Mouse (Mus musculus): ENCODE results near the gene Dnmt3l. TPM values are rescaled to one million over a fixed set of nuclear protein-coding genes. Genes with fewer than 3 reads are reported as not detected.

Gene Dnmt3l
- polyA plus RNA-seq, 1 experiment from 2014 or later: not detected

DNA sequence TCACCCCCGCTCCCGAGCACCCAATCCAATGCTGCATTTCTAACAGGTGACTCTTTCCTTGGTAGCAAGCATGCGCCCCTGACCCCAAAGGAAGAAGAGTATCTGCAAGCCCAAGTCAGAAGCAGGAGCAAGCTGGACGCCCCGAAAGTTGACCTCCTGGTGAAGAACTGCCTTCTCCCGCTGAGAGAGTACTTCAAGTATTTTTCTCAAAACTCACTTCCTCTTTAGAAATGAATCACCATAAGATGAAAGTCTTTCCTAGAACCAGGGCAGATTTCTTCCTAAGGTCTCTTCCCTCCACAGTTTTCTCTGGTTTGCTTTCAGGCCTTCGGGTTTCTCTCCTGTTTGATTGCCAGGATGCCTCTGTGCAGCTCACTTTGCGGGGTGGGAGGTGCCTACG, 21.4 kb downstream of the Dnmt3l start:
- no peak overlapping the region for H3K9ac ChIP-seq (ENCODE audit: low read depth, low read length)
- H3K4me3 ChIP-seq (ENCODE audit: low read depth, low read length): no peak overlapping the region
- no peaks in the 10 kb centered on the region for H3K4me1 ChIP-seq (ENCODE audit: control insufficient read depth, insufficient read depth, low read length)
- ATAC-seq (replicated peaks; ENCODE audit: insufficient number of reproducible peaks, low FRiP score, low TSS enrichment): no peak
- H3K9me3 ChIP-seq (replicated peaks; ENCODE audit: control insufficient read depth, low read length): no peaks in the 10 kb centered on the region
- no peaks in the 10 kb centered on the region for H3K36me3 ChIP-seq (ENCODE audit: control insufficient read depth, insufficient read depth, low read length)
- H3K27ac ChIP-seq (ENCODE audit: low read depth, low read length): no peak overlapping the region
- no peak overlapping the region for H3K4me2 ChIP-seq
- 84% methylated on average over 9 of the region's 9 CpGs for WGBS (ENCODE audit: insufficient replicate concordance)
- peaks cover 4% of the 10 kb centered on the region; the same call in 1 of the 2 replicates for H3K27me3 ChIP-seq (ENCODE audit: control insufficient read depth, insufficient read depth, low read length)

DNA sequence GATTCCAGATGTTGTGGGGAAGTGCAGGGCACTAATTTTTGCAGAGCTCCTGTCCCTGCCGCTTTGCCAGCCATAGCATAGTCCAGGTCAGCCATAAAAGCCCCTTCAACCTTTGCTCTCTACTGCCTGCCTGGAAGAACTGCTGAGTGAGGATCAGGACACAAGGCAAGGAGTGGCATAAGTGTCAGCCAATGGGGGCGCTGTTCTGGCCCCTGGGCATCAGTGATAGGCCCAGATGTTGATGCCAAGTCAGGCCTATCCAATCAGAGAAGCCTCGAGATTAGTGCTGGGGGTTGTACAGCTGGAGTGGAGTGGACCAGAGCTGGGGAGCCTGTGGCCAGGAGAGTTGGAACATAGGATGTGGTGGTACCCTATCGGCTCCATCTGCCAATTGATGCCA, 25.5 kb downstream of the Dnmt3l start:
- no peaks in the 10 kb centered on the region for H3K4me1 ChIP-seq (ENCODE audit: control insufficient read depth, insufficient read depth, low read length)
- no peak overlapping the region for H3K4me2 ChIP-seq
- no peak overlapping the region for H3K4me3 ChIP-seq (ENCODE audit: low read depth, low read length)
- no peaks in the 10 kb centered on the region for H3K9me3 ChIP-seq (replicated peaks; ENCODE audit: control insufficient read depth, low read length)
- no peak overlapping the region for H3K27ac ChIP-seq (ENCODE audit: low read depth, low read length)
- peaks cover 12% of the 10 kb centered on the region for H3K27me3 ChIP-seq (ENCODE audit: control insufficient read depth, insufficient read depth, low read length)
- H3K9ac ChIP-seq (ENCODE audit: low read depth, low read length): no peak overlapping the region
- 27% methylated on average over 4 of the region's 4 CpGs for WGBS (ENCODE audit: insufficient replicate concordance)
- H3K36me3 ChIP-seq (ENCODE audit: control insufficient read depth, insufficient read depth, low read length): no peaks in the 10 kb centered on the region
- no peak for ATAC-seq (replicated peaks; ENCODE audit: insufficient number of reproducible peaks, low FRiP score, low TSS enrichment)

GRCm38 (mm10) chr10:78068541-78068940, 26.8 kb downstream of the Dnmt3l start:
- WGBS (ENCODE audit: insufficient replicate concordance): 17% methylated on average over 11 of the region's 11 CpGs
- Histone ChIP-seq H3K4me2 (peak overlapping the region; percentile 93), H3K27me3 (ENCODE audit: control insufficient read depth, insufficient read depth, low read length) (peaks cover 12% of the 10 kb centered on the region; the same call in 1 of the 2 replicates), H3K9ac (ENCODE audit: low read depth, low read length) (peak overlapping the region; percentile 68; the same call in 1 of the 2 replicates), H3K4me3 (ENCODE audit: low read depth, low read length) (peak overlapping the region; percentile 62), H3K36me3 (ENCODE audit: control insufficient read depth, insufficient read depth, low read length) (no peaks in the 10 kb centered on the region), H3K27ac (ENCODE audit: low read depth, low read length) (no peak overlapping the region), H3K4me1 (ENCODE audit: control insufficient read depth, insufficient read depth, low read length) (no peaks in the 10 kb centered on the region), H3K9me3 (replicated peaks; ENCODE audit: control insufficient read depth, low read length) (no peaks in the 10 kb centered on the region)
- no peak for ATAC-seq (replicated peaks; ENCODE audit: insufficient number of reproducible peaks, low FRiP score, low TSS enrichment)

- peaks cover 12% of the 10 kb centered on the region; the same call in 1 of the 2 replicates for H3K27me3 ChIP-seq (ENCODE audit: control insufficient read depth, insufficient read depth, low read length)
- no peaks in the 10 kb centered on the region for H3K36me3 ChIP-seq (ENCODE audit: control insufficient read depth, insufficient read depth, low read length)
- no peak within 1 kb of the TSS for H3K27ac ChIP-seq (ENCODE audit: low read depth, low read length)
- no peaks in the 10 kb centered on the region for H3K4me1 ChIP-seq (ENCODE audit: control insufficient read depth, insufficient read depth, low read length)
- H3K4me2 ChIP-seq: peak within 1 kb of the TSS; percentile 93
- ATAC-seq (replicated peaks; ENCODE audit: insufficient number of reproducible peaks, low FRiP score, low TSS enrichment): peak; percentile 82
- under 1% methylated on average over 66 of the region's 66 CpGs for WGBS (ENCODE audit: insufficient replicate concordance)
- no peaks in the 10 kb centered on the region for H3K9me3 ChIP-seq (replicated peaks; ENCODE audit: control insufficient read depth, low read length)
- H3K9ac ChIP-seq (ENCODE audit: low read depth, low read length): peak within 1 kb of the TSS; percentile 68
- H3K4me3 ChIP-seq (ENCODE audit: low read depth, low read length): peak within 1 kb of the TSS; percentile 62
These were observed 27.6 kb downstream of the Dnmt3l start, which contains the start of gene Icosl for GRCm38 (mm10) chr10:78069101-78070011. TSS of gene Icosl (plus strand) at chr10:78069302.

DNA sequence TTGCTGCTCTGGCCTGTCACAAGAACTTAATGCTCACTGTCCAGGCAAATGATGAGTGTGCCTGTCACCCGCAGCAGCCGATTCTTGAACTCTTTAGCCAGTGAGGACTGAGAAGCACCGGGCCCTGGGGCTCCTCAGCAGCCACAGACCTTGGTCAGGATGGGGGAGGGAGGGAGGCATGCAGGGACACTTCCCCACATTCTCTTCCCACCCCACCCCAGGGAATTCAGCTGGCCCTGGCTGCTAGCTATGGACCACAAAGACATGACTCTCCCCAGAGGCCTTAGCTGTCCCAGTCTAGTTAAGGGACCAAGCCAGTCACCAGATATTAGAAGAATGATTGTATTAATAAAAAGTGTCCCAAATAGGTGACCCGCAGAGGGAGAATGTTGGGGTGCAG, 32.4 kb downstream of the Dnmt3l start:
- 69% methylated on average over 4 of the region's 4 CpGs for WGBS (ENCODE audit: insufficient replicate concordance)
- Histone ChIP-seq H3K9ac (ENCODE audit: low read depth, low read length) (no peak overlapping the region), H3K4me1 (ENCODE audit: control insufficient read depth, insufficient read depth, low read length) (no peaks in the 10 kb centered on the region), H3K27ac (ENCODE audit: low read depth, low read length) (no peak overlapping the region), H3K27me3 (ENCODE audit: control insufficient read depth, insufficient read depth, low read length) (peaks cover 8% of the 10 kb centered on the region; the same call in 1 of the 2 replicates), H3K36me3 (ENCODE audit: control insufficient read depth, insufficient read depth, low read length) (no peaks in the 10 kb centered on the region), H3K4me2 (no peak overlapping the region), H3K4me3 (ENCODE audit: low read depth, low read length) (no peak overlapping the region), H3K9me3 (replicated peaks; ENCODE audit: control insufficient read depth, low read length) (no peaks in the 10 kb centered on the region)
- ATAC-seq (replicated peaks; ENCODE audit: insufficient number of reproducible peaks, low FRiP score, low TSS enrichment): no peak

DNA sequence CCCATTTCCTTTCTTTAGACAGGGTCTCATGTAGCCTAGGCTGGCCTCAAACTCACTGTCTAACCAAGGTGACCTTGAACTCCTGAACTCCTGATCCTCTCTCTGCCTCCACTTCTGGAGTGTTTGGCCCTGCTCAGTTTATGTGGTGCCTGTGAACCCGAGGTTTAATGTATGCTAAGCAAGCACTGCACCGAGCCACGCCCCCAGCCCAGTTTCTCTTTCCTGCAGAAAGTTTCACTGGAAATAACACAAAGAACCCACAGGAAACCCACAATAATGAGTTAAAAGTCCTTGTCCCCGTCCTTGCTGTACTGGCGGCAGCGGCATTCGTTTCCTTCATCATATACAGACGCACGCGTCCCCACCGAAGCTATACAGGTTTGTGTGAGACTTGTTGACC, 33.2 kb downstream of the Dnmt3l start:
- H3K9me3 ChIP-seq (replicated peaks; ENCODE audit: control insufficient read depth, low read length): no peaks in the 10 kb centered on the region
- H3K36me3 ChIP-seq (ENCODE audit: control insufficient read depth, insufficient read depth, low read length): no peaks in the 10 kb centered on the region
- H3K27me3 ChIP-seq (ENCODE audit: control insufficient read depth, insufficient read depth, low read length): peaks cover 5% of the 10 kb centered on the region; the same call in 1 of the 2 replicates
- no peak for ATAC-seq (replicated peaks; ENCODE audit: insufficient number of reproducible peaks, low FRiP score, low TSS enrichment)
- no peaks in the 10 kb centered on the region for H3K4me1 ChIP-seq (ENCODE audit: control insufficient read depth, insufficient read depth, low read length)
- H3K4me2 ChIP-seq: no peak overlapping the region
- no peak overlapping the region for H3K9ac ChIP-seq (ENCODE audit: low read depth, low read length)
- no peak overlapping the region for H3K4me3 ChIP-seq (ENCODE audit: low read depth, low read length)
- no peak overlapping the region for H3K27ac ChIP-seq (ENCODE audit: low read depth, low read length)
- 81% methylated on average over 11 of the region's 11 CpGs for WGBS (ENCODE audit: insufficient replicate concordance)

DNA sequence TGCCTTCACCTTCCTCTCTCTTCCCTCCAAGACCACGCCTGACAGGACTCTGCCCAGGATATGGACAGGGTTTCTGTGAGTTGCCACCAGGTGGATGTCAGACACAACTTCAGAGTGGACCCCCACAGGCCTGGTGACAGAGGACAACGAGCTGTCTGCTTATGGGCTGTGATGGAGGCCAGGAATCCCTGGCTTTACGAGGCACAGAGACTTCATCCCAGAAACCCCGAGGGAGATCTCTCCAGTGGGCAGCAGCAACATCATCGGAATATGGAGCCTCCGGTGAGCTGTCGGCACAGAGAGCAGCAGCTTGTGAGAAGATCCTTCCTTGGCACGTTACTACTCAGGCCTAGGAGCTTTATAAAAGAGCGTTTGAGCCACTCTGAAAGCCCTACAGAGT, 36.1 kb downstream of the Dnmt3l start:
- ATAC-seq (replicated peaks; ENCODE audit: insufficient number of reproducible peaks, low FRiP score, low TSS enrichment): no peak
- Histone ChIP-seq H3K27me3 (ENCODE audit: control insufficient read depth, insufficient read depth, low read length) (no peaks in the 10 kb centered on the region), H3K9ac (ENCODE audit: low read depth, low read length) (no peak overlapping the region), H3K4me1 (ENCODE audit: control insufficient read depth, insufficient read depth, low read length) (no peaks in the 10 kb centered on the region), H3K4me3 (ENCODE audit: low read depth, low read length) (no peak overlapping the region), H3K4me2 (no peak overlapping the region), H3K27ac (ENCODE audit: low read depth, low read length) (no peak overlapping the region), H3K9me3 (replicated peaks; ENCODE audit: control insufficient read depth, low read length) (no peaks in the 10 kb centered on the region), H3K36me3 (ENCODE audit: control insufficient read depth, insufficient read depth, low read length) (no peaks in the 10 kb centered on the region)
- 74% methylated on average over 9 of the region's 9 CpGs for WGBS (ENCODE audit: insufficient replicate concordance)

DNA sequence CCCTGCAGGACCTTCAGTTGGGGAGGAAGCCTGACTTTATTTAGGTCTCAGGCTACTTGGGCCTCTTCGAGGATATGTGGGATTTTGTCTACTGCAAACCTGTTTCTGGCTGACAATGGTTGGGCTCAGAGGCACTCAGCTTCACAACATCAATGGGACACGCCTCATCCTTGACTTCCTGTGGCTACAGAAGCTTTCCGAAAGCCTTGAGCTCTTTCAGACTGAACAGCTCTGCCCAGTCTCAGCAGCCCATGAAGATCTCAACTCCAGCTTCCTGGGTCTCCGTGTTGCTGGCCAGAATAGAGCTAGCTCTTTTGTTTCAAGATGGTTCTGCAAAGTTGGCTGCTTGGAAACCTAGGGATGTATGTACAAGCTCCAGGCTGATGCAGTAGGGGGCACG, 36.5 kb downstream of the Dnmt3l start:
- ATAC-seq (replicated peaks; ENCODE audit: insufficient number of reproducible peaks, low FRiP score, low TSS enrichment): no peak
- no peaks in the 10 kb centered on the region for H3K9me3 ChIP-seq (replicated peaks; ENCODE audit: control insufficient read depth, low read length)
- no peak overlapping the region for H3K27ac ChIP-seq (ENCODE audit: low read depth, low read length)
- H3K36me3 ChIP-seq (ENCODE audit: control insufficient read depth, insufficient read depth, low read length): no peaks in the 10 kb centered on the region
- no peak overlapping the region for H3K4me3 ChIP-seq (ENCODE audit: low read depth, low read length)
- no peak overlapping the region for H3K4me2 ChIP-seq
- H3K9ac ChIP-seq (ENCODE audit: low read depth, low read length): no peak overlapping the region
- H3K27me3 ChIP-seq (ENCODE audit: control insufficient read depth, insufficient read depth, low read length): no peaks in the 10 kb centered on the region
- H3K4me1 ChIP-seq (ENCODE audit: control insufficient read depth, insufficient read depth, low read length): no peaks in the 10 kb centered on the region
- WGBS (ENCODE audit: insufficient replicate concordance): 68% methylated on average over 5 of the region's 5 CpGs
